Mouse (Mus musculus) thymus, adult 2 months (tissue): ENCODE measurements around the gene Stk10.

Experiments
- CTCF ChIP-seq: fragments of 200-500 bp; IDR thresholded peaks from 2 replicates; pipeline ENCODE4 v1.5.1; 2012; ENCODE audit warnings: mild to moderate bottlenecking, control low read depth, low read length, moderate library complexity, borderline replicate concordance; ENCODE audit not compliant: control insufficient read depth, poor library complexity, insufficient read depth; ENCODE audit errors: extremely low read depth
- POLR2A ChIP-seq: fragments of 200-500 bp; IDR thresholded peaks from 2 replicates; pipeline ENCODE4 v1.6.1; 2012; ENCODE audit warnings: mild to moderate bottlenecking, low read length, control low read depth, moderate library complexity; ENCODE audit not compliant: control insufficient read depth, poor library complexity, insufficient read depth; ENCODE audit errors: extremely low read depth

DNA sequence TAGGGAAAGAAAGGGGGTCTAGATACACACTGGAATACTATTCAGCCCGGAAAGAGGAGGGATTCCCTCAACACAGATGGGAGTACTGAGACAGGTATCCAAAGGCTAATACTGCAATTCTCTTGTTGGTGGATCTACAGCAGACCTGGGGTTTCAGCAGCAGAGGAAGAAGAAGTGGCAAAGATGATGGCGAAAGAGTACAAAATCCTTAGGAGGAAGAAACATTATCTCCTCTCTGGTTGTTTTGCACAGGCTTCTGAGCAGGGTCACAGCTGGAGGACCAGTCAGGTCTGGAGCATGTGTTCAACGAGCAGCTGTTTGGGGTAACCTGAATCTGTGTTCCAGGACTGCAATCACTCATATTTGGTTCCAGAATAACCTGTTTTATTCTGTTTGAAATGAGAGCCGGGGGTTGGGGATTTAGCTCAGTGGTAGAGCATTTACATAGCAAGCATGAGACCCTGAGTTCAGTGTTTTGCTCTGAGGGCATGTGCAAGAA, 96.7 kb downstream of the Stk10 start:
- TF ChIP-seq CTCF, result no peak
- no peak for TF ChIP-seq POLR2A
